Mouse (Mus musculus) ES-Bruce4 (cell line): ENCODE measurements at regions not wholly inside any gene's neighbourhood (a gene's known extent, or its start where the extent isn't known, plus 50 kb on each side); places are given as distances from the start of the nearest gene placed in this dataset.

Source experiments
- H3K27ac ChIP-seq: 2 replicates; pipeline ENCODE4 v1.5.1; 2012; ENCODE audit warnings: low read length, inconsistent platforms; ENCODE audit not compliant: insufficient read depth
- H3K27me3 ChIP-seq: 2 replicates; pipeline ENCODE4 v1.6.1; 2012; ENCODE audit warnings: mild to moderate bottlenecking, low read length, inconsistent platforms; ENCODE audit not compliant: control insufficient read depth, poor library complexity, insufficient read depth, severe bottlenecking
- H3K36me3 ChIP-seq: 2 replicates; pipeline ENCODE4 v1.6.1; 2012; ENCODE audit warnings: inconsistent platforms, mild to moderate bottlenecking, low read length, moderate library complexity; ENCODE audit not compliant: control insufficient read depth, poor library complexity, insufficient read depth, severe bottlenecking
- H3K4me1 ChIP-seq: one replicate; pipeline ENCODE4 v1.8.1; 2011; ENCODE audit warnings: low read length; ENCODE audit not compliant: control insufficient read depth, insufficient read depth
- H3K4me3 ChIP-seq: 2 replicates; pipeline ENCODE4 v1.5.1; 2011; ENCODE audit warnings: low read depth, mild to moderate bottlenecking, low read length
- H3K9ac ChIP-seq: 2 replicates; pipeline ENCODE4 v1.6.1; 2012; ENCODE audit warnings: low read depth, mild to moderate bottlenecking, inconsistent platforms; ENCODE audit not compliant: poor library complexity, severe bottlenecking
- H3K9me3 ChIP-seq: replicated peaks from 2 replicates; pipeline ENCODE4 v1.6.1; 2012; ENCODE audit warnings: mild to moderate bottlenecking, low read length, inconsistent platforms; ENCODE audit not compliant: control insufficient read depth, poor library complexity, insufficient read depth, severe bottlenecking
- CTCF ChIP-seq: IDR thresholded peaks from one replicate; pipeline ENCODE4 v1.8.1; 2011; ENCODE audit warnings: low read depth, low read length
- EP300 ChIP-seq: IDR thresholded peaks from 2 replicates; pipeline ENCODE4 v1.6.1; 2011; ENCODE audit warnings: low read depth, low read length; ENCODE audit not compliant: insufficient read depth
- POLR2A ChIP-seq: IDR thresholded peaks from one replicate; pipeline ENCODE4 v1.8.1; 2011; ENCODE audit warnings: low read length; ENCODE audit not compliant: insufficient read depth

DNA sequence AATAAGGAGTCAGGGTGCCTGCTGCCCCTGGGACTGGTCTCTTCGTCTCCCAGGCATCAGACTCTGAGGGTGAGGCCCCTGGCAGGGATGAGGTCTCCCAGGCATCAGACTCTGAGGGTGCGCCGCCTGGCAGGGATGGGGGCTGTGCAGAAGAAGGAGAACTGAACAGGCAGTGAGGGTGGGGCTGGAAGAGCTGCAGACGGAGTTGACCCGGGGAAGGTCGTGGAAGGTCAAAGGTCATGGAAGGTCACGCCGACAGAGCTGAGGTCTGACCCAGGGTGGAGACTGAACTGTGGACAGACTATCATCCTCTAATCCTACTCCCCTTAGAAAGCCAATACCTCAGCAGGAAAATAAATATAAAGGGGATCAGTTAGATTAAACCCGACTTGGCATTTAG lies 50.6 kb upstream of the Grik3 start:
- Histone ChIP-seq H3K4me3 (no peak overlapping the region), H3K9ac (no peak overlapping the region), H3K9me3 (no peaks in the 10 kb centered on the region), H3K4me1 (no peaks in the 10 kb centered on the region), H3K27me3 (no peaks in the 10 kb centered on the region), H3K27ac (no peak overlapping the region), H3K36me3 (no peaks in the 10 kb centered on the region)
- TF ChIP-seq POLR2A: no peak
- no peak for TF ChIP-seq CTCF
- TF ChIP-seq EP300: no peak

DNA sequence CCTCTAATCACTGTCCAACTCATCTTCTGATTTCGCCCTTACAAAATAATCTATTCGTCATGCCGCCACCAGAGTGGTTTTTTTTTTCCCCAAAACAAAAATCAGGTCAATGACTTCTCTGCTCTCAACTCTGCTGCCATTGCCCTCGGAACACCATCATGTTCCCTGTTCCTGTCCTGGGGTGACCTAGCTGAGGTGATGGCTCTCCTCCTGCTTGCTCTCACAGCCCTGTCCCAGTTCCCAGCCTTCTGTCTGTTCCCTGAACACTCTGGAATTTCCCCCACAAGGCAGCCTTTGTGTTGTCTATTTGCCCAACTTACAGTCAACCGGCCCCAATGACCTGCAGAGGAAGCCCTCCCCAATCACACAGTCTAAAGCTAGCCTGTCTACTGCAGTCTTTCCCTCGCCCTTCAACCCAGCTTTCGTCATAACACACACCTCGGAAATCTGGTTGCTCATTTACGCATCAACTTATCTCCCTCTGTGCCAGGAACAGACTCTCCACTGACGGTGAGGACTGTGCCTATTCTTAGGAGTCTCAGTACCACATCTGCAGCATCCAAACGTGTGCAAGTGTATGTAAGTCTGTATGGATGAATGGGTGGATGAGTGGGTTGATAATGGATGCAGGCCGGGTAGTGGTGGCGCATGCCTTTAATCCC lies 53.2 kb upstream of the Grik3 start:
- no peak for TF ChIP-seq POLR2A
- TF ChIP-seq CTCF: no peak
- no peak for TF ChIP-seq EP300
- Histone ChIP-seq H3K27me3 (no peaks in the 10 kb centered on the region), H3K4me1 (no peaks in the 10 kb centered on the region)

DNA sequence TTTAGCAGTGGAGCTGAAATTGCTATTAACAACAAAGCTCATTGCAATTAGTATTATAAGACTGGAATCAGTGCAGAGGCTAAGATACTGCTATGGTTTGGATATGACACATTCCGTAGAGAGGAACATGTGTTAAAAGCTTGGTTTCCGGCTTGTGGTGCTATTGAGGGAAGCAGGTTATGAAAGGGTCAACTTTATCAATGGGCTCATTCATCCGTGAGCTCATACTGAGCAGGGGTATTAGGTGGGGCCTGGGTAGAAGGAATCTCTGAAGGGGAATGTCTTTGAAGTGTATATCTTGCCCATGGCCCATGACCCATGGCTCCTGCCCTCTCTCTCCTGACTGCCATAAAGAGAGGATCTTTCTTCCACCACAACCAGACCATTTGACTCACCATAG lies 57.0 kb upstream of the Grik3 start:
- no peaks in the 10 kb centered on the region for H3K27me3 ChIP-seq
- no peaks in the 10 kb centered on the region for H3K36me3 ChIP-seq
- no peak overlapping the region for H3K9ac ChIP-seq
- TF ChIP-seq CTCF: no peak
- TF ChIP-seq POLR2A: no peak
- no peak for TF ChIP-seq EP300
- H3K27ac ChIP-seq: no peak overlapping the region
- no peak overlapping the region for H3K4me3 ChIP-seq
- H3K9me3 ChIP-seq: no peaks in the 10 kb centered on the region
- no peaks in the 10 kb centered on the region for H3K4me1 ChIP-seq

More for the DNA sequence above, 53.2 kb upstream of the Grik3 start:
- no peaks in the 10 kb centered on the region for H3K36me3 ChIP-seq
- no peak overlapping the region for H3K4me3 ChIP-seq
- H3K9ac ChIP-seq: no peak overlapping the region
- H3K9me3 ChIP-seq: no peaks in the 10 kb centered on the region
- no peak overlapping the region for H3K27ac ChIP-seq

DNA sequence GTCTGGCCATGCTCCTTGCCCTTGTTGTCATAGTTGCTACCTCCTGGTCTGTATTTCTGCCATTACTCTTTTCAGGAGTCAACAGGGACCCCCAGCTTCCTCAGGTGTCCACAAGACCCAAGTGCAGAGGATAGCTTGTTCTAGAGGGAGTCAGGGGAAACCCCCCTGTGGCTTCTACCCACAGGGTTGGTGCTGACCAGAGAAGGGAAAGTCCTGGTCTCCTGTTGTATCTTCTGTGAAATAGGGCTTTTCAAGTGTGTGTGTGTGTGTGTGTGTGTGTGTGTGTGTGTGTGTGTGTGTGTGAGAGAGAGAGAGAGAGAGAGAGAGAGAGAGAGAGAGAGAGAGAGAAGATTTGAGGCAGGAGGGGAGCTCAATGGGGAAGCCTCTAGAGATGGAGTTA lies 58.9 kb upstream of the Grik3 start:
- no peaks in the 10 kb centered on the region for H3K27me3 ChIP-seq
- no peak overlapping the region for H3K9ac ChIP-seq
- no peaks in the 10 kb centered on the region for H3K36me3 ChIP-seq
- H3K4me3 ChIP-seq: no peak overlapping the region
- no peaks in the 10 kb centered on the region for H3K4me1 ChIP-seq
- no peak for TF ChIP-seq POLR2A
- no peak for TF ChIP-seq CTCF
- TF ChIP-seq EP300: no peak
- no peaks in the 10 kb centered on the region for H3K9me3 ChIP-seq
- no peak overlapping the region for H3K27ac ChIP-seq

DNA sequence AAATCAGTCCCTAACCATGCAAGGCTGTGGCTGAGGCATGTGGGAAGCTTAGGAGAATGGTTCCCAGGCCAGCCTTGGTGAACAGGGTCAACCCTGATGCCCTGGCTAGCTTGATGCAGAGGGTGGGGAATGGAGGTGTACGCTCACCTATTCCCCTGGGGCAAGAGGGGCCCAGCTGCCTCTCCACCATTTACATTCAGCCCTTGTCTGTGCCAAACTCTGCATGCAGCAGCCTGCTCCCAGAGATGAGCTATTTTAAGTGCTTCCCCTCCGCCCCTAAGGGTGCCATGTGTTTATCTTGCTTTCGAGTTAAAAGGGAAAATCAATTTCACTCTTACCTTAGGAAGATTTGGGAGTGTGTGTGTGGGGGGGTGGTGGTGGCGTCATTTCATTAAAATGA lies 59.7 kb upstream of the Grik3 start:
- TF ChIP-seq CTCF (no peak), EP300 (no peak), POLR2A (no peak)
- H3K4me3 ChIP-seq: no peak overlapping the region
- no peaks in the 10 kb centered on the region for H3K27me3 ChIP-seq
- no peaks in the 10 kb centered on the region for H3K4me1 ChIP-seq
- no peaks in the 10 kb centered on the region for H3K36me3 ChIP-seq
- H3K9me3 ChIP-seq: no peaks in the 10 kb centered on the region
- H3K27ac ChIP-seq: no peak overlapping the region
- no peak overlapping the region for H3K9ac ChIP-seq

DNA sequence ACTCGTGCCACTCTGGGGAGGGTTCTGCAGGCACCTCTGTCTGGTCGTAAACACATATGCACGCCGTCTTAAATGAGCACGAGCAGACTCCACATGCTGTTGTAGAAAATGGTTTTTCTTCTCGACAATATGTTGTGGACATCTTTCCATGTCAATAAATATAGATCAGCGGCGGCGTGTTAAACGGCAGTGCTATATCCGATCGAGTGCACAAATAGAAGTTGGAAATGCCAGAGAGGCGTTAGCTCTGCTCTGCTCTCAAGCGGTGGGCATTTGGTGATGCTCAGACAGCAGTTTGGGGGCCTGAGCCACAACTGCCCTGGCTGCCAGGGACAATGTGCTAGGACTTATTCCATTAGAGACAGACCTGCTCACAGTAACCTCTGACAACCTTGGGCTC lies 61.8 kb upstream of the Grik3 start:
- Histone ChIP-seq H3K4me1 (no peaks in the 10 kb centered on the region), H3K27me3 (no peaks in the 10 kb centered on the region), H3K9ac (no peak overlapping the region), H3K9me3 (no peaks in the 10 kb centered on the region), H3K36me3 (no peaks in the 10 kb centered on the region), H3K4me3 (no peak overlapping the region), H3K27ac (no peak overlapping the region)
- TF ChIP-seq POLR2A (no peak), CTCF (no peak), EP300 (no peak)
